Comparison of ENCODE assay signal across 11 mouse cellular contexts in the genomic region with DNA sequence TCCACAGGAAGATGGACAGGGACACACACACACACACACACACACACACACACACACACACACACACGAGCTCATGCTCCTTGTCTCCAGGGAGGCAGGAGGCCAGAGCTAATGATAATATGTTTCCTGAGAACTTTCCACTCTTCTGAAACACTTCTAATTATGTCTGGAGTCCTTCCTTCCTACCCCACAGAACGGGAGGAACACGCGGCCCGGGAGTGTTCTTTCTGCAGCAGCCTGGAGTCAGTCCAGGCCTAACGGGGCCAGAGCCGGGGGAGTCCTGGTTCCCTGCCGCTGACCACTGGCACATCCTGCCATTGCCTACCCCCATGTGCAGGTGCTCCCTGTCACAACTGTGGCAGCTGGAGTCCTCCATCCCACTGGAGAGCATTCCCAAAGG.
DNase-seq lines count a peak whose midpoint lies in the region; ATAC-seq and TF ChIP-seq lines count a peak whose summit lies in the region.
"Had no signal": no experiment of that assay in that cellular context is flagged by ENCODE, and none has a peak within 500 bp of the region (broad histone marks: within the 10 kb centered on the region; RNA-seq: fewer than 3 reads in every experiment).

No protein-coding gene starts in this region.

- H3K9ac ChIP-seq in heart, embryonic 13.5 days = no peak overlapping the region
- H3K9ac ChIP-seq in kidney, embryonic 16.5 days (replicated peaks; ENCODE audit: low read length) = no peak overlapping the region
- no peak overlapping the region for H3K9ac ChIP-seq in midbrain, postnatal 0 days (replicated peaks; ENCODE audit: low read length, poor library complexity, severe bottlenecking)
- H3K9ac ChIP-seq: midbrain, embryonic 12.5 days had no signal

- TF ChIP-seq CTCF in midbrain, postnatal 0 days (IDR thresholded peaks at IDR 0.05) = no peak

- H3K27ac ChIP-seq in heart, embryonic 13.5 days (replicated peaks) = peak overlapping the region; percentile 58
- peak overlapping the region; percentile 47; the same call in 1 of the 2 replicates for H3K27ac ChIP-seq in kidney, embryonic 16.5 days (ENCODE audit: low read length)
- H3K27ac ChIP-seq in midbrain, postnatal 0 days (ENCODE audit: low read depth, low read length) = no peak overlapping the region
- H3K27ac ChIP-seq: midbrain, embryonic 12.5 days had no signal

- H3K4me2 ChIP-seq in heart, embryonic 13.5 days = no peak overlapping the region
- H3K4me2 ChIP-seq in kidney, embryonic 16.5 days (replicated peaks; ENCODE audit: low read depth, low read length) = no peak overlapping the region
- H3K4me2 ChIP-seq in midbrain, postnatal 0 days (ENCODE audit: low read depth, low read length, poor library complexity, severe bottlenecking) = no peak overlapping the region
- H3K4me2 ChIP-seq: midbrain, embryonic 12.5 days had no signal

- no peak overlapping the region for H3K4me3 ChIP-seq in heart, embryonic 13.5 days
- no peak overlapping the region for H3K4me3 ChIP-seq in kidney, embryonic 16.5 days (ENCODE audit: low read length)
- H3K4me3 ChIP-seq in midbrain, postnatal 0 days (ENCODE audit: low read depth, low read length) = no peak overlapping the region
- H3K4me3 ChIP-seq: midbrain, embryonic 12.5 days had no signal

- 41% methylated on average over 8 of the region's 8 CpGs for WGBS in heart, embryonic 13.5 days
- 19% methylated on average over 8 of the region's 8 CpGs for WGBS in kidney, embryonic 16.5 days
- WGBS in midbrain, postnatal 0 days = 68% methylated on average over 8 of the region's 8 CpGs

- peaks cover 13% of the 10 kb centered on the region; the same call in 1 of the 2 replicates for H3K9me3 ChIP-seq in heart, embryonic 13.5 days
- H3K9me3 ChIP-seq in kidney, embryonic 16.5 days (ENCODE audit: low read length) = peaks cover 4% of the 10 kb centered on the region; the same call in 1 of the 2 replicates
- no peaks in the 10 kb centered on the region for H3K9me3 ChIP-seq in midbrain, postnatal 0 days (ENCODE audit: low read length)
- H3K9me3 ChIP-seq: midbrain, embryonic 12.5 days had no signal

- no peaks in the 10 kb centered on the region for H3K27me3 ChIP-seq in heart, embryonic 13.5 days (replicated peaks)
- H3K27me3 ChIP-seq in kidney, embryonic 16.5 days (ENCODE audit: insufficient read depth, low read length) = no peaks in the 10 kb centered on the region
- no peaks in the 10 kb centered on the region for H3K27me3 ChIP-seq in midbrain, postnatal 0 days (ENCODE audit: insufficient read depth, low read length)
- H3K27me3 ChIP-seq: midbrain, embryonic 12.5 days had no signal

- DNase-seq in MN1 (ENCODE audit: low spot score) = peak; percentile 31
- peak; percentile 58 for DNase-seq in adrenal gland, postnatal 14 days
- DNase-seq in midbrain, postnatal 0 days (ENCODE audit: low spot score) = no peak
- DNase-seq in right cerebral cortex, adult 18-20 months = no peak
- no peak for DNase-seq in urinary bladder, postnatal 25 days (ENCODE audit: low spot score)
- DNase-seq in gastrocnemius, adult 8-10 months (ENCODE audit: low spot score in 2 of 2) = no peak
- DNase-seq: thymus, adult 18-20 months had no signal

- peaks cover 37% of the 10 kb centered on the region for H3K4me1 ChIP-seq in heart, embryonic 13.5 days
- peaks cover 29% of the 10 kb centered on the region for H3K4me1 ChIP-seq in kidney, embryonic 16.5 days (ENCODE audit: insufficient read depth, low read length)
- H3K4me1 ChIP-seq in midbrain, postnatal 0 days (ENCODE audit: insufficient read depth, low read length) = peaks cover 4% of the 10 kb centered on the region; the same call in 1 of the 2 replicates

- ATAC-seq in heart, embryonic 13.5 days (ENCODE audit: extremely low read depth, insufficient number of reproducible peaks, low FRiP score, low TSS enrichment) = no peak
- ATAC-seq in kidney, embryonic 16.5 days (ENCODE audit: low FRiP score, low TSS enrichment) = no peak
- no peak for ATAC-seq in midbrain, postnatal 0 days (ENCODE audit: low FRiP score)
- ATAC-seq: activated CD4-positive, CD25-positive, alpha-beta regulatory T cell, adult 4 months had no signal

- no peaks in the 10 kb centered on the region for H3K36me3 ChIP-seq in heart, embryonic 13.5 days
- no peaks in the 10 kb centered on the region for H3K36me3 ChIP-seq in kidney, embryonic 16.5 days (ENCODE audit: insufficient read depth, low read length)
- H3K36me3 ChIP-seq in midbrain, postnatal 0 days (ENCODE audit: insufficient read depth, low read length) = no peaks in the 10 kb centered on the region
- H3K36me3 ChIP-seq: midbrain, embryonic 12.5 days had no signal

Comparison
In these comparisons a context has a peak if more than half of its experiments do, and no peak if none do; other contexts are left out.
1. DNase-seq: peak in MN1 (single experiment) and adrenal gland, postnatal 14 days (single experiment); none in midbrain, postnatal 0 days (single experiment), right cerebral cortex, adult 18-20 months (single experiment), urinary bladder, postnatal 25 days (single experiment) and gastrocnemius, adult 8-10 months (0 of 2).